Mouse (Mus musculus): Measurements from ENCODE around the gene Ppp1r32. TPM values are rescaled to one million over a fixed set of nuclear protein-coding genes. Genes with fewer than 3 reads are reported as not detected.
A peak's percentile ranks its signal among the peaks of the same experiment; 100 is the strongest.

The Ppp1r32 gene
- total and polyA plus RNA-seq, 2 experiments from 2014 or later: 5.1 to 6.0 TPM

DNA sequence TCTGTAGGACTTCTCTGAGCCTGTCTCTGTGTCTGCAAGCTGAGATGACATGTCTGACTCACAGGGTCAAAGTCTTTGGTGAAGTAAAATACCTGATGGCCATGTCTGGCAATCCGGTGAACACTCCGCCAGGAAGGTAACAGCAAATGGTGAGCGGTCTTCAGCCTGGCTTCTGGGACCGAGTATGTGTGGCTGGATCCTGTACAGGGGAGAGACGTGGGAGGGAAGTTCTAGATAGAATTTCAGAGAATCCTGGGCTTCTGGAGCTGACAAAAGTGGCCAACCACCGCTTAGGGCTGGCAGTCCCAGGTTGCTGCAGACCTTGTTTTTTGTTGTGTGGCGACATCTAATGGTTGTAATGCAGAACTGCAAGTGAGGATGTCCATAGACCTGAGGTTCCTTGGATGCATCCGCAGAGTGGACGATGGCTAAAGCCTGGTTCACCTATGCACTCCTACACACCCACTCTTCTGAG, 3.6 kb upstream of the Ppp1r32 start:
- H3K9me3 ChIP-seq (ENCODE audit: low read length): no peaks in the 10 kb centered on the region
- H3K4me1 ChIP-seq (ENCODE audit: insufficient read depth): no peaks in the 10 kb centered on the region
- DNase-seq: peak; percentile 87
- ATAC-seq: peak; percentile 80
- no peak overlapping the region for H3K4me2 ChIP-seq (ENCODE audit: low read depth)
- H3K27me3 ChIP-seq (ENCODE audit: insufficient read depth, low read length): no peaks in the 10 kb centered on the region
- no peak overlapping the region for H3K4me3 ChIP-seq (ENCODE audit: low read depth, low read length)
- no peaks in the 10 kb centered on the region for H3K36me3 ChIP-seq (ENCODE audit: insufficient read depth)
- no peak overlapping the region for H3K9ac ChIP-seq
- peak; percentile 96 for TF ChIP-seq CTCF (IDR thresholded peaks at IDR 0.05; ENCODE audit: low read depth)
- H3K27ac ChIP-seq (ENCODE audit: low read depth, low read length): no peak overlapping the region
- 22% methylated on average over 9 of the region's 9 CpGs for WGBS

GRCm38 (mm10) chr19:10479541-10479940, 3.2 kb downstream of the Ppp1r32 start:
- Histone ChIP-seq H3K36me3 (ENCODE audit: insufficient read depth) (no peaks in the 10 kb centered on the region), H3K4me1 (ENCODE audit: insufficient read depth) (no peaks in the 10 kb centered on the region), H3K27ac (ENCODE audit: low read depth, low read length) (no peak overlapping the region), H3K27me3 (ENCODE audit: insufficient read depth, low read length) (no peaks in the 10 kb centered on the region), H3K9ac (no peak overlapping the region), H3K4me2 (ENCODE audit: low read depth) (no peak overlapping the region), H3K4me3 (ENCODE audit: low read depth, low read length) (no peak overlapping the region), H3K9me3 (ENCODE audit: low read length) (no peaks in the 10 kb centered on the region)
- WGBS: 63% methylated on average over 4 of the region's 4 CpGs
- DNase-seq: no peak
- no peak for ATAC-seq
- TF ChIP-seq CTCF (IDR thresholded peaks at IDR 0.05; ENCODE audit: low read depth): no peak

DNA sequence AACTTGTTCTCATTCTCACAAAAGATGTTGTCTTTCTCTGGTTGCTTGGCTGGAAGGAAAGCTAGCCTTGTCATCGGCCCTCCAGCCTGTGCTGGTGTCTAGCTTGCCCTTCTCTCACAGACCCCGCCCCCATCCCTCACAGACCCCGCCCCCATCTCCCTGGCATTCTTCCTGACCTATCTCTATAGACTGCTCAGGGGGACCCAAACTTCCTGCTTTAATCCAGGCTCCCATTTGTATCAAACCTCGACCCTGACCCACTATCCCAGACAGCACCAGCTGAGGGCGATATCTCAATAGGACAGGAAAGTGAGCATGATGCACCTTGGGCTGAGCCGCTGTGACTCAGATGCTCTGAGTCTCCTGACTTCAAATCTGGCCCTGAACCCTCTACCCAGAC, 8.9 kb downstream of the Ppp1r32 start:
- Histone ChIP-seq H3K36me3 (ENCODE audit: insufficient read depth) (no peaks in the 10 kb centered on the region), H3K9me3 (ENCODE audit: low read length) (no peaks in the 10 kb centered on the region), H3K4me1 (ENCODE audit: insufficient read depth) (no peaks in the 10 kb centered on the region), H3K27ac (ENCODE audit: low read depth, low read length) (no peak overlapping the region), H3K9ac (no peak overlapping the region), H3K27me3 (ENCODE audit: insufficient read depth, low read length) (no peaks in the 10 kb centered on the region), H3K4me3 (ENCODE audit: low read depth, low read length) (no peak overlapping the region), H3K4me2 (ENCODE audit: low read depth) (no peak overlapping the region)
- DNase-seq (no peak), ATAC-seq (no peak)
- TF ChIP-seq CTCF (IDR thresholded peaks at IDR 0.05; ENCODE audit: low read depth): 0 out of 2 replicates have a peak, but pooled peaks have one; percentile 12
- WGBS: 20% methylated on average over 6 of the region's 6 CpGs

GRCm38 (mm10) chr19:10472958-10473357, 9.8 kb downstream of the Ppp1r32 start:
- H3K4me1 ChIP-seq (ENCODE audit: insufficient read depth): no peaks in the 10 kb centered on the region
- no peak for DNase-seq
- H3K27ac ChIP-seq (ENCODE audit: low read depth, low read length): no peak overlapping the region
- 81% methylated on average over 3 of the region's 3 CpGs for WGBS
- no peaks in the 10 kb centered on the region for H3K9me3 ChIP-seq (ENCODE audit: low read length)
- H3K4me2 ChIP-seq (ENCODE audit: low read depth): no peak overlapping the region
- no peak overlapping the region for H3K4me3 ChIP-seq (ENCODE audit: low read depth, low read length)
- TF ChIP-seq CTCF (IDR thresholded peaks at IDR 0.05; ENCODE audit: low read depth): no peak
- H3K27me3 ChIP-seq (ENCODE audit: insufficient read depth, low read length): no peaks in the 10 kb centered on the region
- H3K9ac ChIP-seq: no peak overlapping the region
- no peaks in the 10 kb centered on the region for H3K36me3 ChIP-seq (ENCODE audit: insufficient read depth)
- no peak for ATAC-seq

- Histone ChIP-seq H3K4me1 (ENCODE audit: insufficient read depth) (no peaks in the 10 kb centered on the region), H3K9ac (no peak overlapping the region), H3K36me3 (ENCODE audit: insufficient read depth) (no peaks in the 10 kb centered on the region), H3K27ac (ENCODE audit: low read depth, low read length) (no peak overlapping the region), H3K4me2 (ENCODE audit: low read depth) (no peak overlapping the region), H3K4me3 (ENCODE audit: low read depth, low read length) (no peak overlapping the region), H3K9me3 (ENCODE audit: low read length) (no peaks in the 10 kb centered on the region), H3K27me3 (ENCODE audit: insufficient read depth, low read length) (no peaks in the 10 kb centered on the region)
- no peak for TF ChIP-seq CTCF (IDR thresholded peaks at IDR 0.05; ENCODE audit: low read depth)
- DNase-seq (no peak), ATAC-seq (0 out of 2 replicates have a peak, but pooled peaks have one; percentile 16)
- 60% methylated on average over 8 of the region's 8 CpGs for WGBS
Measured at GRCm38 (mm10) chr19:10469171-10469658, 13.5 kb downstream of the Ppp1r32 start.

GRCm38 (mm10) chr19:10464427-10464826, 18.3 kb downstream of the Ppp1r32 start:
- Histone ChIP-seq H3K9ac (no peak overlapping the region), H3K4me3 (ENCODE audit: low read depth, low read length) (no peak overlapping the region), H3K9me3 (ENCODE audit: low read length) (no peaks in the 10 kb centered on the region), H3K4me2 (ENCODE audit: low read depth) (no peak overlapping the region), H3K27ac (ENCODE audit: low read depth, low read length) (no peak overlapping the region), H3K4me1 (ENCODE audit: insufficient read depth) (no peaks in the 10 kb centered on the region), H3K36me3 (ENCODE audit: insufficient read depth) (no peaks in the 10 kb centered on the region), H3K27me3 (ENCODE audit: insufficient read depth, low read length) (peaks cover 16% of the 10 kb centered on the region; the same call in 1 of the 2 replicates)
- ATAC-seq (no peak), DNase-seq (no peak)
- TF ChIP-seq CTCF (IDR thresholded peaks at IDR 0.05; ENCODE audit: low read depth): no peak
- 26% methylated on average over 4 of the region's 4 CpGs for WGBS

DNA sequence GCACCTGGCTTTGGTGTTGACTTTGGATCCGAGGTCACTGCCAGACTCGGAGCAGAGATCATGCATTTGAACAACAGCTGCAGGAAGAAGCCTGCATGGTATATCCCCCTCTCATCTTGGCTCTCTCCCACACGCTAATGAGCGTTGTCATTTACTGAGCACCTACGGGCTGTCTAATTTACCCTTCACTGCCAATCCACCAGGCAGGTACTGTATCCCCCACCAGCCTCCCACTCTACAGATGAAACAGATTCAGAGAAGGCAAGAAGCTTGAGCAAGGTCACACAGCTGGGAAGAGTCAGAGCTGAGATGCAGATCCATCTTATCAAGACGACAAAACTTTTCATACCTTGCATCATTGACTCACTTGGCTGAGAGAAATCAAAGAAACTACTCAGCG, 21.1 kb downstream of the Ppp1r32 start:
- 40% methylated on average over 7 of the region's 7 CpGs for WGBS
- Histone ChIP-seq H3K4me2 (ENCODE audit: low read depth) (no peak overlapping the region), H3K4me3 (ENCODE audit: low read depth, low read length) (no peak overlapping the region), H3K27ac (ENCODE audit: low read depth, low read length) (no peak overlapping the region), H3K27me3 (ENCODE audit: insufficient read depth, low read length) (peaks cover 33% of the 10 kb centered on the region; the same call in 1 of the 2 replicates), H3K9ac (no peak overlapping the region), H3K36me3 (ENCODE audit: insufficient read depth) (no peaks in the 10 kb centered on the region), H3K4me1 (ENCODE audit: insufficient read depth) (no peaks in the 10 kb centered on the region), H3K9me3 (ENCODE audit: low read length) (no peaks in the 10 kb centered on the region)
- TF ChIP-seq CTCF (IDR thresholded peaks at IDR 0.05; ENCODE audit: low read depth): no peak
- no peak for ATAC-seq
- DNase-seq: no peak
